ENCODE assay signal across 33 mouse cellular contexts in the genomic region with DNA sequence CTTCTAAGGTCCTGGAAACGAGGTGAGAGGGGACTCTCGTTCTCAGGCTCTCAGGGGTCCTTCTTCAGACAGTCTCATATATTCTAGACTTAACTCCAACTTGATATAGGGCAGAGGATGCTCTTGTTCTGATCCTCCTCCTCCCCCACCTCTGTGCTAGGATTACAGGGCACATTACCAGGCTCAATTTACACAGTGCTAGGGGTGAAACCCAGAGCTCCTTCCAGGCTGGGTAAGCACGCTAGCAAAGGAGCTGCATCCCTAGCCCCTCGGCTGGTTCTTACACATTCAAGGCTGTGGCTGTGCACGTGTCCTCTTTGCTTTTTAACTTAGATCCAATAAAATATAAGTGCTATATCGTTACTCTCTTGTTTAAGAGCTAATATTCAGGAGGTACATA.
"Had no signal": no experiment of that assay in that cellular context is flagged by ENCODE, and none has a peak within 500 bp of the region (broad histone marks: within the 10 kb centered on the region; RNA-seq: fewer than 3 reads in every experiment).

No protein-coding gene starts in this region.

- H3K9ac ChIP-seq: heart, embryonic 12.5 days; heart, embryonic 13.5 days; heart, embryonic 15.5 days; hindbrain, embryonic 12.5 days; hindbrain, embryonic 13.5 days; hindbrain, embryonic 14.5 days; hindbrain, embryonic 15.5 days; intestine, embryonic 15.5 days had no signal

- H3K36me3 ChIP-seq: heart, embryonic 10.5 days; heart, embryonic 12.5 days; heart, embryonic 13.5 days; heart, embryonic 15.5 days; hindbrain, embryonic 10.5 days; hindbrain, embryonic 12.5 days; hindbrain, embryonic 13.5 days; hindbrain, embryonic 15.5 days; intestine, embryonic 15.5 days had no signal

- H3K9me3 ChIP-seq: heart, embryonic 10.5 days; heart, embryonic 13.5 days; heart, embryonic 15.5 days; hindbrain, embryonic 10.5 days; hindbrain, embryonic 12.5 days; hindbrain, embryonic 13.5 days; hindbrain, embryonic 15.5 days; intestine, embryonic 15.5 days had no signal

- H3K4me3 ChIP-seq: heart, adult 2 months; heart, embryonic 10.5 days; heart, embryonic 12.5 days; heart, embryonic 13.5 days; heart, embryonic 15.5 days; hindbrain, embryonic 10.5 days; hindbrain, embryonic 12.5 days; hindbrain, embryonic 13.5 days; hindbrain, embryonic 15.5 days; intestine, embryonic 15.5 days; layer of hippocampus, adult 2 months; left cerebral cortex, adult 2 months had no signal

- ATAC-seq: hindbrain, embryonic 16.5 days; hindbrain, postnatal 0 days; inflammation-experienced regulatory T-cells, adult 6 months; intestine, embryonic 15.5 days; intestine, embryonic 16.5 days; intestine, postnatal 0 days had no signal

- DNase-seq: heart, adult 2 months; heart, postnatal 10 days; heart, postnatal 14 days; heart, postnatal 36 days; heart, postnatal 4 days; kidney, adult 11 months; kidney, adult 2 months; kidney, adult 8-10 months; kidney, postnatal 10 days; kidney, postnatal 25 days; kidney, postnatal 36 days; kidney, postnatal 4 days; layer of hippocampus, adult 9-11 months; layer of hippocampus, postnatal 36 days had no signal

- H3K27me3 ChIP-seq: heart, embryonic 13.5 days; heart, embryonic 15.5 days; hindbrain, embryonic 12.5 days; hindbrain, embryonic 13.5 days; hindbrain, embryonic 15.5 days; intestine, embryonic 15.5 days had no signal

- H3K4me2 ChIP-seq: heart, embryonic 11.5 days; heart, embryonic 12.5 days; heart, embryonic 13.5 days; heart, embryonic 15.5 days; hindbrain, embryonic 12.5 days; hindbrain, embryonic 13.5 days; hindbrain, embryonic 14.5 days; hindbrain, embryonic 15.5 days; intestine, embryonic 15.5 days had no signal

- H3K27ac ChIP-seq: heart, adult 2 months; heart, embryonic 10.5 days; heart, embryonic 13.5 days; heart, embryonic 15.5 days; hindbrain, embryonic 10.5 days; hindbrain, embryonic 12.5 days; hindbrain, embryonic 13.5 days; hindbrain, embryonic 14.5 days; hindbrain, embryonic 15.5 days; hindbrain, postnatal 0 days; intestine, embryonic 15.5 days; kidney, postnatal 0 days; layer of hippocampus, adult 2 months; left cerebral cortex, adult 2 months had no signal

- H3K4me1 ChIP-seq: hindbrain, embryonic 10.5 days; hindbrain, embryonic 12.5 days; hindbrain, embryonic 13.5 days; hindbrain, embryonic 15.5 days had no signal
